Mouse (Mus musculus) heart, adult 2 months (tissue): ENCODE data around the gene Atg10.

Experiments
- CTCF ChIP-seq: fragments of 200-600 bp; IDR thresholded peaks from 2 replicates; pipeline ENCODE4 v1.8.1; 2022; ENCODE audit warnings: antibody characterized with exemption, mild to moderate bottlenecking, moderate library complexity
- EP300 ChIP-seq: fragments of 200-500 bp; IDR thresholded peaks from 2 replicates; pipeline ENCODE4 v1.6.1; 2011; ENCODE audit warnings: low read depth, low read length, control low read depth; ENCODE audit not compliant: insufficient read depth
- POLR2A ChIP-seq: fragments of 200-500 bp; IDR thresholded peaks from 2 replicates; pipeline ENCODE4 v1.6.1; 2011; ENCODE audit warnings: mild to moderate bottlenecking, low read depth, low read length, control low read depth; ENCODE audit not compliant: insufficient read depth

GRCm38 (mm10) chr13:91107308-91107946, 116.3 kb downstream of the Atg10 start:
- TF ChIP-seq EP300 = no peak
- no peak for TF ChIP-seq CTCF
- TF ChIP-seq POLR2A = no peak
